Mouse (Mus musculus) liver, postnatal 0 days (tissue): ENCODE measurements around the gene Fam208b.

ENCODE experiments used
- CTCF ChIP-seq: sonication (generic); IDR thresholded peaks from 2 replicates; pipeline ENCODE4 v1.5.1; 2016; ENCODE audit warnings: antibody characterized with exemption, low read depth
- EP300 ChIP-seq: IDR thresholded peaks from 2 replicates; pipeline ENCODE4 v1.6.1; 2016; ENCODE audit warnings: antibody characterized with exemption, low read depth, mild to moderate bottlenecking

- TF ChIP-seq CTCF (peak; percentile 34), EP300 (no peak)
These were observed 47.8 kb downstream of the Fam208b start for GRCm38 (mm10) chr13:3563130-3563529.
